Mouse (Mus musculus) urinary bladder, postnatal 25 days (tissue): ENCODE data around the gene Pdcl.

Source experiments
- DNase-seq: peaks from one replicate; pipeline ENCODE4 v3.0.0; 2022; ENCODE audit warnings: low spot score

Pdcl gene

GRCm38 (mm10) chr2:37358633-37359540, at the start of gene Pdcl:
Gene Pdcl (minus strand): TSS chr2:37359332.
- DNase-seq: peak; percentile 80

GRCm38 (mm10) chr2:37395539-37395938, 36.4 kb upstream of the Pdcl start:
- no peak for DNase-seq

GRCm38 (mm10) chr2:37382921-37383320, 23.8 kb upstream of the Pdcl start:
- no peak for DNase-seq

- peak; percentile 34 for DNase-seq
Observed at GRCm38 (mm10) chr2:37380189-37380588, 21.1 kb upstream of the Pdcl start.

- DNase-seq: no peak
Observed at GRCm38 (mm10) chr2:37376018-37376417, 16.9 kb upstream of the Pdcl start.

GRCm38 (mm10) chr2:37370651-37371050, 11.5 kb upstream of the Pdcl start:
- no peak for DNase-seq

GRCm38 (mm10) chr2:37359908-37360307, 776 bp upstream of the Pdcl start:
- DNase-seq: no peak

GRCm38 (mm10) chr2:37355571-37355970, 3.6 kb downstream of the Pdcl start:
- no peak for DNase-seq

GRCm38 (mm10) chr2:37351671-37352070, 7.5 kb downstream of the Pdcl start:
- no peak for DNase-seq

GRCm38 (mm10) chr2:37338497-37339187, 20.5 kb downstream of the Pdcl start:
- peak; percentile 34 for DNase-seq

- DNase-seq: no peak
Observed at GRCm38 (mm10) chr2:37333321-37333720, 25.8 kb downstream of the Pdcl start.

GRCm38 (mm10) chr2:37326215-37326614, 32.9 kb downstream of the Pdcl start, which contains the start of gene Olfr368:
Gene Olfr368 (plus strand): TSS chr2:37326515.
- DNase-seq: no peak
